Mouse (Mus musculus): ENCODE data around the gene Zdhhc4. TPM values are rescaled to one million over a fixed set of nuclear protein-coding genes. Genes with fewer than 3 reads are reported as not detected.

The Zdhhc4 gene
- polyA plus RNA-seq, 1 experiment from 2014 or later: 68.4 TPM

- peaks cover 28% of the 10 kb centered on the region for H3K4me1 ChIP-seq
- H3K9ac ChIP-seq: no peak overlapping the region
- H3K36me3 ChIP-seq (ENCODE audit: poor library complexity, severe bottlenecking): no peaks in the 10 kb centered on the region
- H3K4me3 ChIP-seq: no peak overlapping the region
- no peak overlapping the region for H3K27ac ChIP-seq
- no peak overlapping the region for H3K4me2 ChIP-seq
- ATAC-seq: no peak
- H3K9me3 ChIP-seq (replicated peaks): no peaks in the 10 kb centered on the region
- peaks cover 41% of the 10 kb centered on the region for H3K27me3 ChIP-seq
- WGBS: 35% methylated on average over 7 of the region's 7 CpGs
Measured at GRCm38 (mm10) chr5:143359263-143359662, 30.2 kb upstream of the Zdhhc4 start.

- WGBS: 4% methylated on average over 21 of the region's 28 CpGs
- no peak for ATAC-seq
- Histone ChIP-seq H3K27ac (no peak overlapping the region), H3K9ac (peak overlapping the region; percentile 38), H3K9me3 (replicated peaks) (no peaks in the 10 kb centered on the region), H3K27me3 (peaks cover 30% of the 10 kb centered on the region), H3K4me3 (0 out of 2 replicates have a peak overlapping the region, but pooled peaks have one; percentile 3), H3K4me2 (peak overlapping the region; percentile 46), H3K36me3 (ENCODE audit: poor library complexity, severe bottlenecking) (no peaks in the 10 kb centered on the region), H3K4me1 (peaks cover 19% of the 10 kb centered on the region)
Measured at GRCm38 (mm10) chr5:143357564-143357963, 28.5 kb upstream of the Zdhhc4 start.

GRCm38 (mm10) chr5:143356686-143357388, 27.8 kb upstream of the Zdhhc4 start, which contains the start of gene Grid2ip:
Gene Grid2ip (plus strand): TSS chr5:143357338.
- no peaks in the 10 kb centered on the region for H3K9me3 ChIP-seq (replicated peaks)
- 18% methylated on average over 16 of the region's 17 CpGs for WGBS
- no peak within 1 kb of the TSS for H3K27ac ChIP-seq
- H3K4me1 ChIP-seq: peaks cover 19% of the 10 kb centered on the region
- H3K4me2 ChIP-seq: peak within 1 kb of the TSS; percentile 46
- 0 out of 2 replicates have a peak within 1 kb of the TSS, but pooled peaks have one; percentile 3 for H3K4me3 ChIP-seq
- no peak for ATAC-seq
- no peaks in the 10 kb centered on the region for H3K36me3 ChIP-seq (ENCODE audit: poor library complexity, severe bottlenecking)
- peaks cover 28% of the 10 kb centered on the region for H3K27me3 ChIP-seq
- H3K9ac ChIP-seq: peak within 1 kb of the TSS; percentile 38

GRCm38 (mm10) chr5:143356017-143356416, 27.0 kb upstream of the Zdhhc4 start:
- Histone ChIP-seq H3K4me2 (no peak overlapping the region), H3K4me3 (no peak overlapping the region), H3K9ac (no peak overlapping the region), H3K4me1 (peaks cover 12% of the 10 kb centered on the region), H3K36me3 (ENCODE audit: poor library complexity, severe bottlenecking) (no peaks in the 10 kb centered on the region), H3K9me3 (replicated peaks) (no peaks in the 10 kb centered on the region), H3K27me3 (peaks cover 28% of the 10 kb centered on the region), H3K27ac (no peak overlapping the region)
- no peak for ATAC-seq
- 35% methylated on average over 5 of the region's 5 CpGs for WGBS

GRCm38 (mm10) chr5:143346367-143346766, 17.3 kb upstream of the Zdhhc4 start:
- H3K27me3 ChIP-seq: no peaks in the 10 kb centered on the region
- no peak overlapping the region for H3K4me3 ChIP-seq
- H3K9me3 ChIP-seq (replicated peaks): 0 out of 2 replicates have a peak, but pooled peaks cover 6% of the 10 kb centered on the region
- no peaks in the 10 kb centered on the region for H3K36me3 ChIP-seq (ENCODE audit: poor library complexity, severe bottlenecking)
- no peak overlapping the region for H3K9ac ChIP-seq
- no peak overlapping the region for H3K4me2 ChIP-seq
- H3K27ac ChIP-seq: no peak overlapping the region
- H3K4me1 ChIP-seq: no peaks in the 10 kb centered on the region
- no peak for ATAC-seq
- WGBS: 47% methylated on average over 8 of the region's 8 CpGs

- no peaks in the 10 kb centered on the region for H3K36me3 ChIP-seq (ENCODE audit: poor library complexity, severe bottlenecking)
- no peak overlapping the region for H3K4me3 ChIP-seq
- WGBS: 47% methylated on average over 6 of the region's 6 CpGs
- no peak overlapping the region for H3K9ac ChIP-seq
- no peak for ATAC-seq
- no peak overlapping the region for H3K4me2 ChIP-seq
- H3K27me3 ChIP-seq: peaks cover 14% of the 10 kb centered on the region; the same call in 1 of the 2 replicates
- no peaks in the 10 kb centered on the region for H3K9me3 ChIP-seq (replicated peaks)
- no peak overlapping the region for H3K27ac ChIP-seq
- H3K4me1 ChIP-seq: no peaks in the 10 kb centered on the region
Measured at GRCm38 (mm10) chr5:143339603-143340002, 10.5 kb upstream of the Zdhhc4 start.

GRCm38 (mm10) chr5:143336559-143336958, 7.5 kb upstream of the Zdhhc4 start:
- Histone ChIP-seq H3K9ac (no peak overlapping the region), H3K4me3 (no peak overlapping the region), H3K4me1 (no peaks in the 10 kb centered on the region), H3K4me2 (no peak overlapping the region), H3K27ac (no peak overlapping the region), H3K9me3 (replicated peaks) (no peaks in the 10 kb centered on the region), H3K27me3 (peaks cover 14% of the 10 kb centered on the region; the same call in 1 of the 2 replicates), H3K36me3 (ENCODE audit: poor library complexity, severe bottlenecking) (no peaks in the 10 kb centered on the region)
- ATAC-seq: no peak
- WGBS: 68% methylated on average over 6 of the region's 6 CpGs

GRCm38 (mm10) chr5:143335089-143335460, 6.0 kb upstream of the Zdhhc4 start:
- ATAC-seq: no peak
- WGBS: 83% methylated on average over 7 of the region's 7 CpGs
- no peak overlapping the region for H3K4me2 ChIP-seq

GRCm38 (mm10) chr5:143334418-143335088, 5.5 kb upstream of the Zdhhc4 start:
- Histone ChIP-seq H3K4me3 (no peak overlapping the region), H3K27me3 (peaks cover 11% of the 10 kb centered on the region; the same call in 1 of the 2 replicates), H3K36me3 (ENCODE audit: poor library complexity, severe bottlenecking) (no peaks in the 10 kb centered on the region), H3K9me3 (replicated peaks) (no peaks in the 10 kb centered on the region), H3K27ac (no peak overlapping the region), H3K4me2 (no peak overlapping the region), H3K9ac (no peak overlapping the region), H3K4me1 (peaks cover 9% of the 10 kb centered on the region)
- ATAC-seq: no peak
- WGBS: 75% methylated on average over 14 of the region's 14 CpGs

More at GRCm38 (mm10) chr5:143335089-143335460, 6.0 kb upstream of the Zdhhc4 start:
- Histone ChIP-seq H3K4me1 (peaks cover 3% of the 10 kb centered on the region), H3K4me3 (no peak overlapping the region), H3K36me3 (ENCODE audit: poor library complexity, severe bottlenecking) (no peaks in the 10 kb centered on the region), H3K27ac (no peak overlapping the region), H3K27me3 (peaks cover 14% of the 10 kb centered on the region; the same call in 1 of the 2 replicates), H3K9ac (no peak overlapping the region), H3K9me3 (replicated peaks) (no peaks in the 10 kb centered on the region)

GRCm38 (mm10) chr5:143333872-143334271, 4.8 kb upstream of the Zdhhc4 start:
- Histone ChIP-seq H3K4me2 (no peak overlapping the region), H3K9me3 (replicated peaks) (no peaks in the 10 kb centered on the region), H3K27ac (no peak overlapping the region), H3K27me3 (peaks cover 11% of the 10 kb centered on the region; the same call in 1 of the 2 replicates), H3K4me3 (no peak overlapping the region), H3K9ac (no peak overlapping the region), H3K4me1 (peaks cover 9% of the 10 kb centered on the region), H3K36me3 (ENCODE audit: poor library complexity, severe bottlenecking) (no peaks in the 10 kb centered on the region)
- no peak for ATAC-seq
- 14% methylated on average over 5 of the region's 5 CpGs for WGBS

- no peak overlapping the region for H3K9ac ChIP-seq
- H3K4me1 ChIP-seq: peaks cover 18% of the 10 kb centered on the region
- H3K27ac ChIP-seq: no peak overlapping the region
- ATAC-seq: no peak
- no peaks in the 10 kb centered on the region for H3K9me3 ChIP-seq (replicated peaks)
- no peak overlapping the region for H3K4me3 ChIP-seq
- H3K4me2 ChIP-seq: no peak overlapping the region
- WGBS: 88% methylated on average over 8 of the region's 8 CpGs
- H3K27me3 ChIP-seq: no peaks in the 10 kb centered on the region
- peaks cover 74% of the 10 kb centered on the region for H3K36me3 ChIP-seq (ENCODE audit: poor library complexity, severe bottlenecking)
Measured at GRCm38 (mm10) chr5:143317288-143317610, 11.8 kb downstream of the Zdhhc4 start.

- H3K36me3 ChIP-seq (ENCODE audit: poor library complexity, severe bottlenecking): peaks cover 74% of the 10 kb centered on the region
- H3K9ac ChIP-seq: no peak overlapping the region
Measured at GRCm38 (mm10) chr5:143316605-143317287, 12.3 kb downstream of the Zdhhc4 start.

More at GRCm38 (mm10) chr5:143316605-143317287, 12.3 kb downstream of the Zdhhc4 start:
- no peaks in the 10 kb centered on the region for H3K27me3 ChIP-seq
- ATAC-seq: no peak
- H3K4me2 ChIP-seq: no peak overlapping the region
- no peaks in the 10 kb centered on the region for H3K9me3 ChIP-seq (replicated peaks)
- WGBS: 87% methylated on average over 5 of the region's 5 CpGs
- H3K4me1 ChIP-seq: peaks cover 21% of the 10 kb centered on the region
- H3K4me3 ChIP-seq: no peak overlapping the region
- no peak overlapping the region for H3K27ac ChIP-seq
